Comparison of ENCODE assay signal across 8 mouse cellular contexts in the genomic region with DNA sequence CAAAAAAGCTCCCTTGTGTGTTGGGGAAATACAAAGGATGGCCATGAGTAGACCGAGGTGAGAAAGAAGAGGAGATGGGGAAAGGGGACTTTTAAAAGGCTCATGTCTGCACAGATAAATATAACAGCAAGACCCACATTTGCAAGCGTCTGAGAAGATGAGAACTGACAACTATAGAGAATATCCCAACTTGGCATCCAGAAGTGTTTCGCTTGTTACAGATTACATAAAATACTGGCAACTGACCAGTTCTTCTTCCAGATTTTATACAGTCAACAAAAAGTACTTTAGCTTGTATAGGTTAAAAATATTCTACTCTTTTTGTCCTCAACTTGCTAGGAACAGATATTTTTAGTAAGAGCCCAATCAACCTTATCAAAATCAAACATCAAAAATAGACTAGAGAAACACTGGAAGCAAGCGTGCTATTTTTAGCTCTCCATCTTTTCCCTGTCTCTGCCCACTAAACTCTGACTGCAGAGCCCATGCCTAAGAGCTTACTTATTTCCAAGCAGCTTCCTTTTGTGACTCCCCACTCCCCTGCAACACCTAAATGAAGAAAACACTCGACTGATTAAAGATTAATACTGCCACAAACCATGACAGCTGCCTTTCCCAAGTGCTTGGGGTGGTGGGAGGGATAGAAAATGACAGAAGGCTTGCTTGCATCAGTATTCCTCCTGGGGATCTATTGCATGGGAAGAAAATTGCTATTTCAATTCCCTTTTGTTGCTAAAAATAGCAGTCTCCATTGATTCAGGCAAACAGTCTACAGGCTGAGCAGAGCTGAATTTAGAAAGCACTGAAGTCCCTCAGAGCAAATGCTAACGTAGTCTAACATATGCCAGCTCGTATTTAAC. TPM values are rescaled to one million over a fixed set of nuclear protein-coding genes. Genes with fewer than 3 reads are reported as not detected.
A peak's percentile ranks its signal among the peaks of the same experiment; 100 is the strongest.
DNase-seq lines count a peak whose midpoint lies in the region; ATAC-seq and TF ChIP-seq lines count a peak whose summit lies in the region.

No protein-coding gene starts in this region.

- DNase-seq in intestine, embryonic 14.5 days (ENCODE audit: low spot score): no peak
- no peak for DNase-seq in embryonic facial prominence, embryonic 10.5 days (ENCODE audit: low spot score)
- DNase-seq in heart, postnatal 36 days: peak; percentile 4 to 18
- peak; percentile 9 for DNase-seq in limb, embryonic 14.5 days (ENCODE audit: low spot score)
- DNase-seq in gastrocnemius, postnatal 14 days: no peak

- no peaks in the 10 kb centered on the region for H3K9me3 ChIP-seq in intestine, embryonic 14.5 days (ENCODE audit: control insufficient read depth, low read length)
- H3K9me3 ChIP-seq in intestine, postnatal 0 days (ENCODE audit: control insufficient read depth): no peaks in the 10 kb centered on the region
- no peaks in the 10 kb centered on the region for H3K9me3 ChIP-seq in embryonic facial prominence, embryonic 10.5 days
- H3K9me3 ChIP-seq in limb, embryonic 14.5 days (ENCODE audit: control insufficient read depth, low read length): no peaks in the 10 kb centered on the region
- H3K9me3 ChIP-seq in stomach, embryonic 16.5 days (replicated peaks; ENCODE audit: control insufficient read depth, low read length): no peaks in the 10 kb centered on the region

- intact Hi-C loops in heart, postnatal 36 days (cut with DNase I): no loop called here
- intact Hi-C loops in gastrocnemius, postnatal 14 days (cut with DNase I; ENCODE audit: low total_unique reads): no loop called here

- H3K36me3 ChIP-seq in intestine, embryonic 14.5 days (ENCODE audit: control insufficient read depth, insufficient read depth, low read length): no peaks in the 10 kb centered on the region
- H3K36me3 ChIP-seq in intestine, postnatal 0 days (ENCODE audit: control insufficient read depth, insufficient read depth): no peaks in the 10 kb centered on the region
- no peaks in the 10 kb centered on the region for H3K36me3 ChIP-seq in embryonic facial prominence, embryonic 10.5 days (replicated peaks)
- H3K36me3 ChIP-seq in limb, embryonic 14.5 days (ENCODE audit: control insufficient read depth, insufficient read depth, low read length): no peaks in the 10 kb centered on the region
- no peaks in the 10 kb centered on the region for H3K36me3 ChIP-seq in stomach, embryonic 16.5 days (ENCODE audit: control insufficient read depth, insufficient read depth, low read length)

- no peak overlapping the region for H3K4me3 ChIP-seq in intestine, embryonic 14.5 days (ENCODE audit: low read depth, low read length)
- no peak overlapping the region for H3K4me3 ChIP-seq in intestine, postnatal 0 days (ENCODE audit: low read depth, low read length)
- H3K4me3 ChIP-seq in embryonic facial prominence, embryonic 10.5 days: no peak overlapping the region
- H3K4me3 ChIP-seq in limb, embryonic 14.5 days (replicated peaks; ENCODE audit: low read length): no peak overlapping the region
- H3K4me3 ChIP-seq in stomach, embryonic 16.5 days (replicated peaks; ENCODE audit: low read length): no peak overlapping the region

- H3K4me1 ChIP-seq in intestine, embryonic 14.5 days (replicated peaks; ENCODE audit: control insufficient read depth, insufficient read depth, low read length): peaks cover 15% of the 10 kb centered on the region; the same call in 1 of the 2 replicates
- H3K4me1 ChIP-seq in intestine, postnatal 0 days (replicated peaks; ENCODE audit: control insufficient read depth, insufficient read depth, low read length): no peaks in the 10 kb centered on the region
- H3K4me1 ChIP-seq in embryonic facial prominence, embryonic 10.5 days: peaks cover 18% of the 10 kb centered on the region
- H3K4me1 ChIP-seq in limb, embryonic 14.5 days (ENCODE audit: control insufficient read depth, insufficient read depth, low read length): peaks cover 5% of the 10 kb centered on the region
- peaks cover 11% of the 10 kb centered on the region for H3K4me1 ChIP-seq in stomach, embryonic 16.5 days (ENCODE audit: control insufficient read depth, insufficient read depth, low read length)

- ATAC-seq in intestine, embryonic 14.5 days (replicated peaks; ENCODE audit: low FRiP score, low TSS enrichment, low read depth): no peak
- ATAC-seq in intestine, postnatal 0 days: no peak
- ATAC-seq in limb, embryonic 14.5 days (ENCODE audit: low FRiP score, low read depth): no peak; the same call in 1 of the 2 replicates
- ATAC-seq in stomach, embryonic 16.5 days (ENCODE audit: insufficient read depth, low FRiP score): no peak
- ATAC-seq in CD4-positive, CD25-positive, alpha-beta regulatory T cell, adult 4 months: no peak

- 0 out of 2 replicates have a peak overlapping the region, but pooled peaks have one; percentile 18 for H3K4me2 ChIP-seq in intestine, embryonic 14.5 days (ENCODE audit: low read length)
- no peak overlapping the region for H3K4me2 ChIP-seq in intestine, postnatal 0 days (replicated peaks; ENCODE audit: low read depth)
- no peak overlapping the region for H3K4me2 ChIP-seq in limb, embryonic 14.5 days (replicated peaks; ENCODE audit: low read depth, low read length, severe bottlenecking)
- no peak overlapping the region for H3K4me2 ChIP-seq in stomach, embryonic 16.5 days (ENCODE audit: low read depth, low read length)

- 51% methylated on average over 7 of the region's 7 CpGs for WGBS in intestine, embryonic 14.5 days
- 57% methylated on average over 7 of the region's 7 CpGs for WGBS in intestine, postnatal 0 days
- 65% methylated on average over 7 of the region's 7 CpGs for WGBS in embryonic facial prominence, embryonic 10.5 days
- 53% methylated on average over 7 of the region's 7 CpGs for WGBS in limb, embryonic 14.5 days
- 41% methylated on average over 7 of the region's 7 CpGs for WGBS in stomach, embryonic 16.5 days

- no peak for TF ChIP-seq CTCF in intestine, postnatal 0 days (IDR thresholded peaks at IDR 0.05; ENCODE audit: low read depth)

- no peaks in the 10 kb centered on the region for H3K27me3 ChIP-seq in intestine, embryonic 14.5 days (replicated peaks; ENCODE audit: control insufficient read depth, insufficient read depth, low read length)
- H3K27me3 ChIP-seq in intestine, postnatal 0 days (replicated peaks; ENCODE audit: control insufficient read depth, insufficient read depth, low read length): no peaks in the 10 kb centered on the region
- no peaks in the 10 kb centered on the region for H3K27me3 ChIP-seq in embryonic facial prominence, embryonic 10.5 days (replicated peaks; ENCODE audit: low read depth, poor library complexity, severe bottlenecking)
- H3K27me3 ChIP-seq in limb, embryonic 14.5 days (ENCODE audit: control insufficient read depth, insufficient read depth, low read length): no peaks in the 10 kb centered on the region
- no peaks in the 10 kb centered on the region for H3K27me3 ChIP-seq in stomach, embryonic 16.5 days (ENCODE audit: control insufficient read depth, insufficient read depth, low read length)

- peak overlapping the region; percentile 76 for H3K27ac ChIP-seq in intestine, embryonic 14.5 days (ENCODE audit: low read depth)
- no peak overlapping the region for H3K27ac ChIP-seq in intestine, postnatal 0 days (ENCODE audit: low read depth, low read length)
- H3K27ac ChIP-seq in embryonic facial prominence, embryonic 10.5 days (replicated peaks): peak overlapping the region; percentile 63; the same call in 1 of the 2 replicates
- H3K27ac ChIP-seq in limb, embryonic 14.5 days (replicated peaks; ENCODE audit: low read depth, low read length): peak overlapping the region; percentile 50; the same call in 1 of the 2 replicates
- H3K27ac ChIP-seq in stomach, embryonic 16.5 days (ENCODE audit: low read length): peak overlapping the region; percentile 62

- H3K9ac ChIP-seq in intestine, embryonic 14.5 days (ENCODE audit: low read length): no peak overlapping the region
- no peak overlapping the region for H3K9ac ChIP-seq in intestine, postnatal 0 days (ENCODE audit: low read depth, low read length)
- H3K9ac ChIP-seq in limb, embryonic 14.5 days (ENCODE audit: low read depth, low read length, severe bottlenecking): no peak overlapping the region
- H3K9ac ChIP-seq in stomach, embryonic 16.5 days (ENCODE audit: low read length): no peak overlapping the region

- no peak for TF ChIP-seq POLR2A in limb, embryonic 14.5 days (IDR thresholded peaks at IDR 0.05; ENCODE audit: borderline replicate concordance, extremely low read depth, insufficient read depth, insufficient read length)

RNA-seq across cellular contexts. Expression of a gene that starts 35.4 kb away (rescaled TPM):
- 136 and 141 TPM in 2 replicates for polyA plus RNA-seq in intestine, embryonic 14.5 days (2014; fragmentation: Nextera tagmentation; extraction: Ambion mirVana)
- polyA plus RNA-seq in intestine, postnatal 0 days (2015; fragmentation: Nextera tagmentation; extraction: Ambion mirVana): 93.9 and 95.4 TPM in 2 replicates
- polyA plus RNA-seq in embryonic facial prominence, embryonic 10.5 days (2016; fragmentation: Nextera tagmentation; extraction: Ambion mirVana): 130 and 135 TPM in 2 replicates
- total RNA-seq in heart, postnatal 36 days (2021): 10 to 100 TPM; 18.4 to 19.2 TPM
- polyA plus RNA-seq in limb, embryonic 14.5 days (2012; rRNA removed): 61.7 and 64.5 TPM in 2 replicates
- polyA plus RNA-seq in limb, embryonic 14.5 days (2014; fragmentation: Nextera tagmentation; extraction: Ambion mirVana): 103 and 113 TPM in 2 replicates
- 139 and 158 TPM in 2 replicates for polyA plus RNA-seq in stomach, embryonic 16.5 days (2015; fragmentation: Nextera tagmentation; extraction: Ambion mirVana)
- 10 to 100 TPM; 67.2 to 71.4 TPM for polyA plus RNA-seq in CD4-positive, CD25-positive, alpha-beta regulatory T cell, adult 4 months (2017; shearing (Covaris generic))
- 10 to 100 TPM in 1 of 2 experiments, 1 to 10 TPM in 1; 8.7 to 13.1 TPM for total RNA-seq in gastrocnemius, postnatal 14 days (2021)

Comparison
In these comparisons a context has a peak if more than half of its experiments do, and no peak if none do; other contexts are left out.
1. DNase-seq: peak in heart, postnatal 36 days (2 of 2) and limb, embryonic 14.5 days (single experiment); none in intestine, embryonic 14.5 days (single experiment), embryonic facial prominence, embryonic 10.5 days (single experiment) and gastrocnemius, postnatal 14 days (single experiment).